Mouse (Mus musculus) heart, embryonic 11.5 days (tissue): ENCODE measurements around the gene Mboat7. TPM values are rescaled to one million over a fixed set of nuclear protein-coding genes. Genes with fewer than 3 reads are reported as not detected.
A peak's percentile ranks its signal among the peaks of the same experiment; 100 is the strongest.

Experiments used
- ATAC-seq: fragments of 200-750 bp; cut with Nextera tagmentation; replicated peaks from 2 replicates; pipeline ENCODE4 v1.8.0; 2017; ENCODE audit warnings: moderate library complexity; ENCODE audit not compliant: insufficient number of reproducible peaks, low FRiP score, low TSS enrichment
- H3K27ac ChIP-seq: fragments of 300-500 bp; sonication (generic); 2 replicates; pipeline ENCODE4 v1.5.1; 2014; ENCODE audit warnings: mild to moderate bottlenecking, low read depth, low read length
- H3K27me3 ChIP-seq: fragments of 300-500 bp; sonication (generic); 2 replicates; pipeline ENCODE4 v1.6.1; 2014; ENCODE audit warnings: mild to moderate bottlenecking, low read length, mixed read lengths; ENCODE audit not compliant: control insufficient read depth, insufficient read depth
- H3K36me3 ChIP-seq: fragments of 300-500 bp; sonication (generic); 2 replicates; pipeline ENCODE4 v1.6.1; 2014; ENCODE audit warnings: mild to moderate bottlenecking, low read length, moderate library complexity, mixed read lengths; ENCODE audit not compliant: control insufficient read depth, insufficient read depth
- H3K4me1 ChIP-seq: fragments of 300-500 bp; sonication (generic); 2 replicates; pipeline ENCODE4 v1.6.1; 2014; ENCODE audit warnings: low read length; ENCODE audit not compliant: control insufficient read depth, insufficient read depth
- H3K4me2 ChIP-seq: fragments of 300-500 bp; sonication (generic); 2 replicates; pipeline ENCODE4 v1.6.1; 2014; ENCODE audit warnings: mild to moderate bottlenecking, moderate library complexity
- H3K4me3 ChIP-seq: fragments of 300-500 bp; sonication (generic); 2 replicates; pipeline ENCODE4 v1.5.1; 2014; ENCODE audit warnings: low read depth, low read length
- H3K9ac ChIP-seq: fragments of 300-500 bp; sonication (generic); 2 replicates; pipeline ENCODE4 v1.6.1; 2014; ENCODE audit warnings: mild to moderate bottlenecking, low read depth, low read length, moderate library complexity
- H3K9me3 ChIP-seq: fragments of 300-500 bp; sonication (generic); replicated peaks from 2 replicates; pipeline ENCODE4 v1.6.1; 2016; ENCODE audit warnings: low read length; ENCODE audit not compliant: control insufficient read depth
- WGBS: fragments of 180-500 bp; shearing (Covaris S2); extraction: QIAGEN DNeasy Blood & Tissue Kit; methylation state at CpG from one replicate; pipeline ENCODE4 v1.1.7; 2014; ENCODE audit not compliant: insufficient replicate concordance; 5-methylcytosine and 5-hydroxymethylcytosine counted together
- polyA plus RNA-seq: library from polyadenylated mRNA; unstranded; fragments of >200 nt; fragmentation: Nextera tagmentation; extraction: Ambion mirVana; gene quantifications from 2 replicates; pipeline ENCODE4 v1.2.1, GENCODE M21; 2014

Mboat7 gene
- polyA plus RNA-seq, 1 experiment from 2014 or later, result 23.9 TPM

DNA sequence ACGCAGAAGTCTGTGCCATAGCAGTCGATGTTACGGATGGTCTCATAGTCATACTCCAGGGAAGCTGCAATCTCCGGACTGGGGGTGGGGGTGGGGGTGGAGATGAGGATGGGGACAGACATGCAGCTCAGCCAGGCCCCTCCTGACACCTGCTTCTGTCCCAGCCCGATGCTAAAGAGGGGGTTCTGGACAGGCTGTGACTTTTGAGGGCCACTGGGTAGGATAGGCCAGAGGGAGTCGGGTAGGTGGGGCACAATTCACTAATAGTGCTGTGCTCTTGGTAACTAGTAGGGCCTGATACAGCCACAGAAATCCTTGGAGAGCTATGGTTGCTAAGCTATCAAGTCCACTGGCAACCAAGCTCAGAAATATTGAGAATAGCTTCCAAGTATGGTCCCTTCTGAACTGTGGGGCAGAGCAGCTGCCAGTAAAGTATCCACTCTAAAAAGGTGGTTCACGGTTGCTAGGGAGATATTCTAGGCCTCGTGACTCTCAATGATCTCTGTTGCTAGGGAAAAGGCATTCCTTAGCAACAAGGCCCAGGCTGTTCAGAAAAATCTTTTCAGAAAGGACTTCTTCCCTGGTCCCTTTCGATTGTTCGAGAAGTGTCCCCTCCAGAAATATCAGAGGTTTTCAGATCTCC, 9.3 kb downstream of the Mboat7 start:
- Histone ChIP-seq H3K36me3 (peaks cover 16% of the 10 kb centered on the region), H3K4me1 (no peaks in the 10 kb centered on the region), H3K9ac (no peak overlapping the region), H3K9me3 (no peaks in the 10 kb centered on the region), H3K4me2 (no peak overlapping the region), H3K27ac (no peak overlapping the region), H3K27me3 (no peaks in the 10 kb centered on the region), H3K4me3 (no peak overlapping the region)
- 85% methylated on average over 10 of the region's 10 CpGs for WGBS
- ATAC-seq, result no peak

DNA sequence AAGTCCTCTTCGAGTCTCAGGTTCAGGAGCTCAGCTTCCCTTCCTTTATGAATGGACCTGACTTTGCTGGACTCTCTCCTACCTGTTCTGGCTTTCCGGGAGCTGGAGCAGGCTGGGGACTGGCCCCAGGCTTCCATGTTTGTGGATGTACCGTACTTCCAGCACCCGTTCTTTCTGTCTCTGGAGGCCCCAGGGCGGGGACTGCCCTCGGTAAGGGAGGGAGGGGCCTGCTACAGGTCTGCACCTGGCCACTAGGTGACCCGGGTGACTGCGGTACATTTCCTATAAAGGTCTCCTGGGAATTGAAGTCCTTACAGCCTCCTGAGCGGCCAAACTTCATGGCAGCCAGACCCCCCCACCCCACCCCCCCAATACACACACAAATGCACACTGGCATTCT, 16.0 kb downstream of the Mboat7 start, which contains the start of gene Tmc4:
Gene Tmc4 (minus strand): TSS at position 212 of the 400 bp plus-strand sequence.
- no peaks in the 10 kb centered on the region for H3K27me3 ChIP-seq
- WGBS, result 46% methylated on average over 9 of the region's 9 CpGs
- H3K4me1 ChIP-seq, result no peaks in the 10 kb centered on the region
- no peak within 1 kb of the TSS for H3K27ac ChIP-seq
- peaks cover 2% of the 10 kb centered on the region; the same call in 1 of the 2 replicates for H3K36me3 ChIP-seq
- H3K4me3 ChIP-seq, result no peak within 1 kb of the TSS
- H3K4me2 ChIP-seq, result no peak within 1 kb of the TSS
- H3K9ac ChIP-seq, result no peak within 1 kb of the TSS
- no peaks in the 10 kb centered on the region for H3K9me3 ChIP-seq
- no peak for ATAC-seq

DNA sequence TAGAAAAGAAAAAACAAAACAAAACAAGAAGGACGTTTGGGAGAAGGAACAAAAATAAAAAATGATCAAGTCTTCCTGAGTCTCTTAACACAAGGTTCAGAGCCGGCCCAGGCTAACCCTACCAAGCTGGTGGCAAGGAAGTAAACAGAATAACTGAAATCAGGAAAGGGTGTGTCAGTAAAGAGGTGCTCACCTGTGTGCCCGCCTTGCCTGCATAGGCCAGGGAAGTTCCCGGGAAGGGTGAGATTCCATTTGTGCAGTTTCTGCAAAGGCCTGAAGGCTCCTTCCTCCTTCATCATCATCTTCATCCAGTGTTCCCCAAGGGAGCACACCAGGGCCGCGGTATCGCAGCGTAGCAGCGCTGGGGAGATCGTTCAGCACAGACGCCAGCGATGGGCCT, 17.0 kb downstream of the Mboat7 start:
- Histone ChIP-seq H3K9ac (no peak overlapping the region), H3K4me2 (no peak overlapping the region), H3K27me3 (no peaks in the 10 kb centered on the region), H3K4me3 (no peak overlapping the region), H3K27ac (no peak overlapping the region), H3K9me3 (no peaks in the 10 kb centered on the region), H3K36me3 (peaks cover 2% of the 10 kb centered on the region; the same call in 1 of the 2 replicates), H3K4me1 (no peaks in the 10 kb centered on the region)
- no peak for ATAC-seq
- 78% methylated on average over 10 of the region's 12 CpGs for WGBS

DNA sequence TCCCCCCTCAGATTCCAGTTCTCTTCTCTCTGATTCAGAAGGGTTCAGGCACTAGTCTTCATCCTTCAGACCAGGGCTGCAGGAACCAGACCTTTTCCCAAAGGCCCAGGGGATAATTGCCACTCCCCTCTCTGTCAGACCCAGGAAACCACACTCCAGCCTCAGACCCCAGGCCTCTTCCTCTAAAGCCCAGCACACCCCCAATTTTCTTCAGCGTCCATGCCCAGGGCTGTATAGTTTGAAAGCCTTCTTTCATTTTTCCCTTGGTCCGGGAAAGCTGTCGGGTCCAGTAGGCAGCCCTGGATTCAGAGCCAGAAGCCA, 18.1 kb downstream of the Mboat7 start:
- H3K4me1 ChIP-seq, result no peaks in the 10 kb centered on the region
- H3K9me3 ChIP-seq, result no peaks in the 10 kb centered on the region
- H3K9ac ChIP-seq, result no peak overlapping the region
- H3K27ac ChIP-seq, result no peak overlapping the region
- no peaks in the 10 kb centered on the region for H3K27me3 ChIP-seq
- no peak overlapping the region for H3K4me3 ChIP-seq
- 79% methylated on average over 3 of the region's 3 CpGs for WGBS
- H3K36me3 ChIP-seq, result peaks cover 2% of the 10 kb centered on the region; the same call in 1 of the 2 replicates
- H3K4me2 ChIP-seq, result no peak overlapping the region
- ATAC-seq, result no peak

DNA sequence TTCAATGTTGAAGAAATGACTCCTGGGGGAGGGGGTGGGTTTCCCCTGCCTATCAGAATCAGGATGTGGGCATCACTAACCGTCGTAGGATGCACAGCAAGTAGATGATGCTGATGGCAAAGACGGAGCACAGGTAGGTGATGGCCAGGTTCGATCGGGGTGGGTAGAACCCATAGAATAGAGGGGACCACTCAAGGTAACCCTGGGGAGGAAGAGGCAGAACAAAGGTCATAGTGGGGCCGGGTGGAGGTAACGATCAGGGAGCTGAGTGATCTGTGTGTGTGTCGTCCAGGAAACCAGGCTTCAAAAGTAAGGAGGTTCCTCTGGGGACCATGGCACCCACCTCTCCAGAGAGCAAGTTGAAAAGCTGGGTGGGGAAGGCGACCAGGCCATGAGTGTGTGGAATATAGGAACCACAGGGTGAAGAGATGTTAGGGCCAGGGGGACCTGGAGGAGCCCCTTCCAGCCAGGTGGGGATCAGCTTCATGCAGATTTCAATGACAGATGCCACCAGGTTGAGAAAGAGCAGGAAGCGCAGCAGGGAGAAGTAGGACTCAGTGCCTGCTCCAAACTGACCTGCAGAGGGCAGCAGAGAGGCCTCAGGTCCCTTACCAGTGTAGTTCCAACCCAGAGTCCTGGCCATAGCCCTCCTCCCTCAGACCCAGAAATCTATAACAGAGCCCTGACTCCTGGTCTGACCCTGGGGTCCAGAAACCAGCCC, 18.7 kb downstream of the Mboat7 start:
- 67% methylated on average over 10 of the region's 10 CpGs for WGBS
- Histone ChIP-seq H3K27me3 (no peaks in the 10 kb centered on the region), H3K27ac (no peak overlapping the region), H3K4me1 (no peaks in the 10 kb centered on the region), H3K9ac (no peak overlapping the region), H3K36me3 (peaks cover 2% of the 10 kb centered on the region; the same call in 1 of the 2 replicates), H3K4me3 (no peak overlapping the region), H3K9me3 (no peaks in the 10 kb centered on the region), H3K4me2 (no peak overlapping the region)
- peak; percentile 64; the same call in 1 of the 2 replicates for ATAC-seq

DNA sequence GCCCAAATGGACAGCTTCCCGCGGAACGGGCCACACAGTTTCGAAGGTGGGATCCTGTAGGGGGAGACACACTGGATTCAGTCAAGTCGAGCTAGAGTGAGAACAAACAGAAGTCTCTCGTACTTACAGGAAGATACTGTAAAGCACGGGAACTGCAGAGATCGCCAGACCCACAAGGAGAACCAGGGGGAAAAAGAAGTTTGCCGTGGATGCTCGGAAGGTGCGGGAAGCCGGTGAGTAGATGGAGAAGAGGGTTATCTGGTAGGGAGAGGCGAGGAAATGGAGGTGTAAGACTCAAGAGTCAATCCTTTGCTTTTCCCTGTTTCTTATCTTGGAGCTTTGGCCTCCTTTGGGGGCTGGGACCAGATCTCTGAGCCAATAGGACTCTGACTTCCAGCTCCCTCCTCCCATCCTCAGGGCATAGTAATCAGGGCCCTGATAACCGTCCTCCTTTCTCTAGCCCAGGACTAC, 26.4 kb downstream of the Mboat7 start:
- ATAC-seq, result no peak
- no peaks in the 10 kb centered on the region for H3K27me3 ChIP-seq
- peak overlapping the region; percentile 59; the same call in 1 of the 2 replicates for H3K9ac ChIP-seq
- peak overlapping the region; percentile 41; the same call in 1 of the 2 replicates for H3K27ac ChIP-seq
- H3K4me3 ChIP-seq, result peak overlapping the region; percentile 29
- peaks cover 5% of the 10 kb centered on the region for H3K36me3 ChIP-seq
- WGBS, result 8% methylated on average over 14 of the region's 14 CpGs
- H3K9me3 ChIP-seq, result no peaks in the 10 kb centered on the region
- peaks cover 20% of the 10 kb centered on the region for H3K4me1 ChIP-seq
- peak overlapping the region; percentile 53 for H3K4me2 ChIP-seq

DNA sequence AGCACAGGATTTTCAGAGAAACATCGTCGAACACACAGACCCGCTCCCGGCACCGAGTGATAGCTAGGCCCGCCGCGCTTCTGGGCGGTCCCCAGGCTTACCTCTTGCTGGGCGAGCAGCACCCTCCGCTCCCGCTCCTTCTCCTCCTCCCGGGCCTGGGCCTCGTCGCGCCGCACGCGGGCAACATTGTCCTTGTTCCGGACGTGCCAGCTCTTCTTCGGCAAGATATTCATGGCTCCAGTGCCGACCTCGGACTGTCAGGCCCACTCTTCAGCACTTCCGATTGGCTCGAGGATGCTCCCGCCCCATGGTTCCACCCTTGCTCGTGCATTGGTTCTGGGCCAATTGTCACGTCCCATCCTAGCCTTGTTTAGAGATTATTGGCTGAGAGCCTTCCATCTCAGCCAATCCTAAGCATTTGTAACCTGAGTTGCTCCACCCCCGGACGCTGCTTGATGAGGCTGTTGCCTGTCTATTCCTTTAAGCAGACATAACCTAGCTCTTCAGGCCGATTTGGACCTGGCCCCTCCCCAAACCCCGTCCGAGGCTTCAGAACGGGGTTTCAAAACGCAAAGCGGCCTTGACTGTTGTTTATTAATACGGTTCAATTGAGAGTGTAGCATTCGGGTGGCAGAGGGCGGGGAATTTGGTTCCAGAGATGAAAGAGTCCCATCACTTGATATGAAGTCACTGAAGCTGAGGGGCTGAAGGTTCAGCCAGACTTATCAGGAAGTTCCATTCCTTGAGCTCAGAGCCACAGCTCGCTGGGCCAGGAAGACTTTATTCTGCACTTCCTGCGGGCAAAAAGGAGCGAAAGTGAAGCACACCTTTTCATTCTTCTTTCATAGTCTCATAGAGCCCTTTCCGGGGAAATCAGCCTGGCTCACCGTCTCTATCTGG, 27.9 kb downstream of the Mboat7 start, which contains the start of gene Leng1:
Gene Leng1 (minus strand): TSS at position 626 of the 900 bp plus-strand sequence.
- peak within 1 kb of the TSS; percentile 76 for H3K4me3 ChIP-seq
- peaks cover 20% of the 10 kb centered on the region for H3K4me1 ChIP-seq
- peak within 1 kb of the TSS; percentile 93 for H3K9ac ChIP-seq
- H3K27ac ChIP-seq, result peak within 1 kb of the TSS; percentile 91
- ATAC-seq, result peak; percentile 98
- peak within 1 kb of the TSS; percentile 61 for H3K4me2 ChIP-seq
- 3% methylated on average over 45 of the region's 45 CpGs for WGBS
- no peaks in the 10 kb centered on the region for H3K9me3 ChIP-seq
- H3K36me3 ChIP-seq, result peaks cover 14% of the 10 kb centered on the region
- H3K27me3 ChIP-seq, result no peaks in the 10 kb centered on the region

DNA sequence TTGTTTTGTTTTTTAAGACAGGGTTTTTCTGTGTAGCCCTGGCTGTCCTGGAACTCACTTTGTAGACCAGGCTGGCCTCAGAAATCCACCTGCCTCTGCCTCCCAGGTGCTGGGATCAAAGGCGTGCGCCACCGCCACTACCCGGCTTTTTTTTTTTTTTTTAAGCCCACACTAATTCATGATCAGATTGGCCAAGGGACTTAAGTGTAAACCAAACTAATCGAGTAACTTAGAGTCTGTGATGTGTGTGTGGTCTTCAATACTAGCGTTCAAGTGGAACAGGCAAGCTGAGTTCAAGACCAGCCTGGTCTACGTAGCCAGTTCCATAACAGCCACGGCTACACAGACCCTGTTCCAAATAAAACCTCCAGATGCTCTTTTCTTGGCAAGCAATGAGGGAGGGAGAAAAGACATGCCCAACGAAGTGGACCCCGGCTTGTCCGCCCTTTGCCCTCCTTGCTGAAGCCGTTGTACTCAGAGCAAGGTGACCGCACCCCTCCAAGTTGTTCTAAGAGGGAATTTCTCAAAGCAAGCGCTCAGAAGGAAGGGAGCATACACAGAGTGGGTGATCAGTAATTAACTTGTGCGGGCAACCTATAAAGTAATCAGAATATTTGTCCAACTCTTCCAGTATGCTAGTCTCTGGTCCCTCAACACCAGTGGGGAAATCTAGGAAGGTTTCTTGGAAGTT, 28.7 kb downstream of the Mboat7 start:
- Histone ChIP-seq H3K4me3 (peak overlapping the region; percentile 76), H3K9ac (peak overlapping the region; percentile 93), H3K4me1 (peaks cover 20% of the 10 kb centered on the region), H3K36me3 (peaks cover 21% of the 10 kb centered on the region), H3K27ac (peak overlapping the region; percentile 91), H3K4me2 (peak overlapping the region; percentile 61), H3K9me3 (no peaks in the 10 kb centered on the region), H3K27me3 (no peaks in the 10 kb centered on the region)
- 29% methylated on average over 15 of the region's 15 CpGs for WGBS
- peak; percentile 29; the same call in 1 of the 2 replicates for ATAC-seq
